Mouse (Mus musculus): ENCODE measurements around the gene Kndc1.

DNA sequence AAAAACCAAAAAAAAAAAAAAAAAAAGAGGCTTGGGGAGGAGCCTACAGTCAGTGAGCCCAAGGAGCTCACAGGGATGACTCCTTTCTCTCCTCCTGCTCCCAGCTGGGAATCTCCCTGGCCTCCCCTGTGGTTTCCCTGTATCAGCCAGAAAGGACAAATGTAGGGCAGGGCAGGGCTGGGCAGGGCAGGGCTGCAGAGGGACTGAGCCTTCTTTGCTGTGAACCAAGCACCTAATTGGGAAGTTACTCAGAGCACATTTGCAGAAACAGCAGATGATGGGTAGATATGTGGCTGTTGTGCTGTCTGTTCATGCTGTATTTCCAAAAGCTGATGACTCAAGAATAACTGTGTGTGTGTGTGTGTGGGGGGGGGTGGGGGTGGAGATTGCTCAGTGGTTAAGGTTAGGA is 78.4 kb downstream of the Kndc1 start:
- no peak for TF ChIP-seq POLR2A (IDR thresholded peaks at IDR 0.05; ENCODE audit: insufficient read depth, low read depth, low read length)
- TF ChIP-seq CTCF (IDR thresholded peaks at IDR 0.05), result no peak
- TF ChIP-seq EP300 (IDR thresholded peaks at IDR 0.05; ENCODE audit: insufficient read depth, low read depth, low read length), result no peak

Measured in heart, adult 2 months (tissue).